Mouse (Mus musculus) hindbrain, embryonic 11.5 days (tissue): Measurements from ENCODE around the gene Gucy2d. TPM values are rescaled to one million over a fixed set of nuclear protein-coding genes. Genes with fewer than 3 reads are reported as not detected.

Experiments
- ATAC-seq: fragments of 200-750 bp; cut with Nextera tagmentation; 2 replicates; pipeline ENCODE4 v1.8.0; 2017; ENCODE audit warnings: mild to moderate bottlenecking, moderate TSS enrichment, moderate library complexity; ENCODE audit not compliant: low FRiP score
- DNase-seq: peaks from one replicate; pipeline ENCODE4 v3.0.0-alpha.2; 2015; ENCODE audit warnings: low spot score
- H3K27ac ChIP-seq: fragments of 300-500 bp; sonication (generic); 2 replicates; pipeline ENCODE4 v1.5.1; 2014; ENCODE audit warnings: mild to moderate bottlenecking, low read depth, low read length
- H3K27me3 ChIP-seq: fragments of 300-500 bp; sonication (generic); 2 replicates; pipeline ENCODE4 v1.6.1; 2014; ENCODE audit warnings: mild to moderate bottlenecking, low read length, moderate library complexity, mixed read lengths; ENCODE audit not compliant: control insufficient read depth, insufficient read depth
- H3K36me3 ChIP-seq: fragments of 300-500 bp; sonication (generic); 2 replicates; pipeline ENCODE4 v1.6.1; 2014; ENCODE audit warnings: mild to moderate bottlenecking, low read length, moderate library complexity, mixed read lengths; ENCODE audit not compliant: control insufficient read depth, insufficient read depth
- H3K4me1 ChIP-seq: fragments of 300-500 bp; sonication (generic); replicated peaks from 2 replicates; pipeline ENCODE4 v1.6.1; 2014; ENCODE audit warnings: low read length, mixed read lengths; ENCODE audit not compliant: control insufficient read depth, insufficient read depth
- H3K4me2 ChIP-seq: fragments of 300-500 bp; sonication (generic); replicated peaks from 2 replicates; pipeline ENCODE4 v1.6.1; 2014; ENCODE audit warnings: mild to moderate bottlenecking, low read depth, low read length
- H3K4me3 ChIP-seq: fragments of 300-500 bp; sonication (generic); 2 replicates; pipeline ENCODE4 v1.5.1; 2014; ENCODE audit warnings: low read depth, low read length
- H3K9ac ChIP-seq: fragments of 300-500 bp; sonication (generic); 2 replicates; pipeline ENCODE4 v1.6.1; 2014; ENCODE audit warnings: low read depth, low read length
- H3K9me3 ChIP-seq: fragments of 300-500 bp; sonication (generic); 2 replicates; pipeline ENCODE4 v1.6.1; 2016; ENCODE audit warnings: low read length; ENCODE audit not compliant: control insufficient read depth
- WGBS: fragments of 180-500 bp; shearing (Covaris S2); extraction: QIAGEN DNeasy Blood & Tissue Kit; methylation state at CpG from one replicate; pipeline ENCODE4 v1.1.7; 2014; 5-methylcytosine and 5-hydroxymethylcytosine counted together
- polyA plus RNA-seq: library from polyadenylated mRNA; unstranded; fragments of >200 nt; fragmentation: Nextera tagmentation; extraction: Ambion mirVana; gene quantifications from 2 replicates; pipeline ENCODE4 v1.2.1, GENCODE M21; 2014

Gene Gucy2d
- polyA plus RNA-seq, 1 experiment from 2014 or later: not detected

DNA sequence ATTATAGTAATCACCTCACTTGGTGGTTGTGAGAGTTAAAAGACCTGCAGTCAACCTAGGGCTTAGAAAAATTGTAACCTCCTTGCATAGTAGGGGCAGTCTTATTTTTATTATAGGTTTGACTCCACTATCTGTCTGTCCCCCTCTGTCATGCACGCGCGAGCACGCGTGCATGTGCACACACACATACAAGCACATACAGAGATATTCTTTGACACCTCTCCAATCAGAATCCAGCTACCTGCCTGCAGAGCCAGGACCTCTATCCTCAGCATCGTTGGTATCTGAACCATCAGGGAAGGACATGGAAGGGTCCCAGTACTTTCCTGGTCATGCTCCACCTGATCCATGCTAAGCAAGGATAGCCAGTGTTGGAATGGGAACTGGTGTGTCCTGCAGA is 50.7 kb downstream of the Gucy2d start:
- Histone ChIP-seq H3K36me3 (no peaks in the 10 kb centered on the region), H3K27ac (no peak overlapping the region), H3K4me1 (0 out of 2 replicates have a peak, but pooled peaks cover 2% of the 10 kb centered on the region), H3K9me3 (no peaks in the 10 kb centered on the region), H3K27me3 (peaks cover 2% of the 10 kb centered on the region; the same call in 1 of the 2 replicates), H3K4me3 (no peak overlapping the region), H3K4me2 (no peak overlapping the region), H3K9ac (no peak overlapping the region)
- no peak for ATAC-seq
- 94% methylated on average over 6 of the region's 6 CpGs for WGBS
- no peak for DNase-seq

GRCm38 (mm10) chr7:98491451-98492200 is 51.4 kb downstream of the Gucy2d start:
- ATAC-seq: no peak
- H3K27ac ChIP-seq: no peak overlapping the region
- peaks cover 2% of the 10 kb centered on the region; the same call in 1 of the 2 replicates for H3K27me3 ChIP-seq
- no peaks in the 10 kb centered on the region for H3K36me3 ChIP-seq
- H3K4me3 ChIP-seq: no peak overlapping the region
- H3K9me3 ChIP-seq: no peaks in the 10 kb centered on the region
- no peak overlapping the region for H3K4me2 ChIP-seq
- no peak overlapping the region for H3K9ac ChIP-seq
- WGBS: 63% methylated on average over 9 of the region's 9 CpGs
- DNase-seq: no peak
- 0 out of 2 replicates have a peak, but pooled peaks cover 2% of the 10 kb centered on the region for H3K4me1 ChIP-seq

- DNase-seq: no peak
- 72% methylated on average over 5 of the region's 5 CpGs for WGBS
Observed at GRCm38 (mm10) chr7:98492331-98492730, 52.1 kb downstream of the Gucy2d start.

GRCm38 (mm10) chr7:98493307-98493706 is 53.1 kb downstream of the Gucy2d start:
- Histone ChIP-seq H3K36me3 (no peaks in the 10 kb centered on the region), H3K4me2 (no peak overlapping the region), H3K4me3 (no peak overlapping the region), H3K9ac (no peak overlapping the region), H3K27ac (no peak overlapping the region), H3K27me3 (peaks cover 2% of the 10 kb centered on the region; the same call in 1 of the 2 replicates), H3K9me3 (no peaks in the 10 kb centered on the region), H3K4me1 (0 out of 2 replicates have a peak, but pooled peaks cover 2% of the 10 kb centered on the region)
- ATAC-seq: no peak
- DNase-seq: no peak
- WGBS: 69% methylated on average over 2 of the region's 2 CpGs

More at GRCm38 (mm10) chr7:98492331-98492730, 52.1 kb downstream of the Gucy2d start:
- H3K36me3 ChIP-seq: no peaks in the 10 kb centered on the region
- H3K4me2 ChIP-seq: no peak overlapping the region
- no peaks in the 10 kb centered on the region for H3K9me3 ChIP-seq
- no peak for ATAC-seq
- no peak overlapping the region for H3K9ac ChIP-seq
- H3K27ac ChIP-seq: no peak overlapping the region
- H3K27me3 ChIP-seq: peaks cover 2% of the 10 kb centered on the region; the same call in 1 of the 2 replicates
- no peak overlapping the region for H3K4me3 ChIP-seq
- 0 out of 2 replicates have a peak, but pooled peaks cover 2% of the 10 kb centered on the region for H3K4me1 ChIP-seq

- no peaks in the 10 kb centered on the region for H3K9me3 ChIP-seq
- H3K36me3 ChIP-seq: no peaks in the 10 kb centered on the region
- WGBS: 74% methylated on average over 18 of the region's 18 CpGs
Observed at GRCm38 (mm10) chr7:98493901-98494480, 53.8 kb downstream of the Gucy2d start.

DNA sequence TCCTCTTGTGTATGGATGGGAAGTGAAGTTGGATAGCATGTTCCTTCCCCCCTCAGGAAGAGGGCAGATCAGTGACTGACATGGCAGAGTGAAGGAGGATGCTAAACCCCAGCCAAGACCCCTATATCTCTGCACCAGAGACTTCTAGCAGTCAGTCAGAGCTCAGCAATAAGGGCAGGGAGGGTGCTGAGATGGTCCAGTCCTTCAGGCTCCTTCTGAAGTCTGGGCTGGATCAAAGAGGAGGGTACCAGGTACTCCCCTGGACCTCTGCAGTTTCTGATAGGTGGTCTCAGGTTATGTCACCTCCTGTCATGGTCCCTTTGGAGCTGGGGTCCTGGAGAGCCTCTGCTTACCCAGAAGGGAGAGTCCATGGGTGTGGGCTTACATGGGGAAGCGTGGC is 55.4 kb downstream of the Gucy2d start:
- no peaks in the 10 kb centered on the region for H3K9me3 ChIP-seq
- no peaks in the 10 kb centered on the region for H3K4me1 ChIP-seq
- 63% methylated on average over 1 of the region's 1 CpGs for WGBS
- no peak for DNase-seq
- no peak overlapping the region for H3K4me3 ChIP-seq
- no peak for ATAC-seq
- no peak overlapping the region for H3K4me2 ChIP-seq
- no peaks in the 10 kb centered on the region for H3K36me3 ChIP-seq
- no peak overlapping the region for H3K9ac ChIP-seq
- no peak overlapping the region for H3K27ac ChIP-seq
- peaks cover 2% of the 10 kb centered on the region; the same call in 1 of the 2 replicates for H3K27me3 ChIP-seq

More at GRCm38 (mm10) chr7:98493901-98494480, 53.8 kb downstream of the Gucy2d start:
- H3K27me3 ChIP-seq: peaks cover 2% of the 10 kb centered on the region; the same call in 1 of the 2 replicates
- no peak overlapping the region for H3K27ac ChIP-seq
- DNase-seq: no peak
- 0 out of 2 replicates have a peak, but pooled peaks cover 2% of the 10 kb centered on the region for H3K4me1 ChIP-seq
- ATAC-seq: no peak
- no peak overlapping the region for H3K4me3 ChIP-seq
- no peak overlapping the region for H3K9ac ChIP-seq
- H3K4me2 ChIP-seq: no peak overlapping the region

DNA sequence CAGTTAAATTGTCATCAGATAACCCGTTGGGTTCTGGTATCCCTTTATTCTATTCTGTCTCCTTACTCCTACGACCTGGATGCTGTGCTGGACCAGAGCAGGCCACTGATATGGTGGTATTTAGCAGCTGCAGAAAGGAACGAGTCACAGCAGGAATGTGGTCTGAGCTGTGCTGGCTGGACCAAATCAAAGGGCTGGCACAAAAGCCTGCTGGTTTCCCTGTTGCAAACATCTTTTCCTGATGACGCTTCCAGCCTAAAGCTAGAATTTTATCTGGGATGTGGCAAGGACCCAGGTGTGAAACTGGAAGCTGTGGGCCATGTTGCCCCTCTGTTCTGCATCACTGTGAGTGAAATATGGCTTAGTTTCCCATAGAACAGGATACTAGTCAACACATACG is 57.2 kb downstream of the Gucy2d start:
- no peak overlapping the region for H3K27ac ChIP-seq

DNA sequence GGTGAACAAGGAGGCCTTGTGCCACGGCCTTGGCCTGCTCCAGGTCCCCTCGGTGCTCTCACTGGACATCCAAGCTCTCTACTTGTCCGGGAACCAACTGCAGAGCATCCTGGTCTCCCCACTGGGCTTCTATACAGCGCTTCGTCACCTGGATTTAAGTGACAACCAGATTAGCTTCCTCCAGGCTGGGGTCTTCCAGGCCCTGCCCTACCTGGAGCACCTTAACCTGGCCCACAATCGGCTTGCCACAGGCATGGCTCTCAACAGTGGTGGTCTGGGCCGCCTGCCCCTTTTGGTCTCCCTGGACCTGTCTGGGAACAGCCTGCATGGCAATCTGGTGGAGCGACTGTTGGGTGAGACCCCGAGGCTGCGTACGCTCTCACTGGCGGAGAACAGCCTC is 57.9 kb downstream of the Gucy2d start:
- 93% methylated on average over 12 of the region's 12 CpGs for WGBS
- H3K9me3 ChIP-seq: no peaks in the 10 kb centered on the region
- no peak for ATAC-seq
- no peaks in the 10 kb centered on the region for H3K4me1 ChIP-seq
- no peaks in the 10 kb centered on the region for H3K27me3 ChIP-seq
- no peak overlapping the region for H3K4me3 ChIP-seq
- H3K4me2 ChIP-seq: no peak overlapping the region
- H3K36me3 ChIP-seq: no peaks in the 10 kb centered on the region
- H3K9ac ChIP-seq: no peak overlapping the region
- no peak overlapping the region for H3K27ac ChIP-seq
- no peak for DNase-seq

More for the DNA sequence above, 57.2 kb downstream of the Gucy2d start:
- ATAC-seq: no peak
- Histone ChIP-seq H3K9me3 (no peaks in the 10 kb centered on the region), H3K4me2 (no peak overlapping the region), H3K4me1 (no peaks in the 10 kb centered on the region), H3K9ac (no peak overlapping the region), H3K36me3 (no peaks in the 10 kb centered on the region), H3K4me3 (no peak overlapping the region), H3K27me3 (no peaks in the 10 kb centered on the region)
- 67% methylated on average over 5 of the region's 5 CpGs for WGBS
- no peak for DNase-seq
